Mouse (Mus musculus) ovary, postnatal 36 days (tissue): ENCODE data around the gene Fam198b.

ENCODE experiments used
- DNase-seq: peaks from one replicate; pipeline ENCODE4 v3.0.0; 2022; ENCODE audit warnings: low spot score, mixed read lengths

Fam198b gene

DNA sequence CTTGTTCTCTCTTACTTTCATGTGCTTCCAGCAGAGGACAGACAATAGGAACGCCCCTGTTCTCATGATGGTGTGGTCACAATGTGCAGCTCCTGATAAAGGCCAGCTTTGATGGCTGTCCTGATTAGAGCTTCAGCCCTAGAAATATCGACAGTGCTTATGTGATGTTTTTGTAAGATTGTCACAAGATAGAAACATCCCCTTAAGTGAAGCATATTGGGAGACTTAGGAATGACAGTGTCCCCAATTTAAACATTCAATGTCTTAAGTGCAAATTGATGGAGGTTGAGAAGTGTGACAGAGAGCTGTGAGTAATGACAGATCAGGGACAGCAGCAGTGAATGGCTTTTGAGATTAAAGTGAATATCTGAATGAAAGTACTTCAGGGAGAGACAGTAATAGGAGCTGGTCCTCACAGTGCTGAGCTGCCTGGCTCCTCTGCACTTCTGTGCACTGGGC lies 99.7 kb downstream of the Fam198b start:
- DNase-seq = no peak

- DNase-seq = no peak
Measured at GRCm38 (mm10) chr3:79984542-79984941, 100.2 kb downstream of the Fam198b start.

DNA sequence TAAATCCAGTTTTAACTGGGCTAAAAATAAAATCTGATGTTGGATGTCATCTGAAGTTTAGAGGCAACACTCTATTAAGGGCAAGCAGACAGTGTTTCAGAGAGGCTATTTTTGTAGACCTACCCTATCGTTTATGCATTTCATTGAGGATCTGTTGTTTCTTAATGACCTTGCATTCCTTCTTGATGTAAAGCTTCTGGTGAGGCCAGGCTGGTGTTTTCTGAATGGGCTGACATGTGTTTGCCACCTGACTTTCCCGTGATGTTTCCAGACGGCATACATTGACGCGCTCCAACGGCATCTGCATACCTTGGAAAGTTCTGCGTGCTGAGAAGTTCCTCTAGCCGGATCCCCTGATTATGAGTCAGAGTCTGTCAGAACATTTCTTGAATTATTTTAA lies 104.9 kb downstream of the Fam198b start:
- no peak for DNase-seq

DNA sequence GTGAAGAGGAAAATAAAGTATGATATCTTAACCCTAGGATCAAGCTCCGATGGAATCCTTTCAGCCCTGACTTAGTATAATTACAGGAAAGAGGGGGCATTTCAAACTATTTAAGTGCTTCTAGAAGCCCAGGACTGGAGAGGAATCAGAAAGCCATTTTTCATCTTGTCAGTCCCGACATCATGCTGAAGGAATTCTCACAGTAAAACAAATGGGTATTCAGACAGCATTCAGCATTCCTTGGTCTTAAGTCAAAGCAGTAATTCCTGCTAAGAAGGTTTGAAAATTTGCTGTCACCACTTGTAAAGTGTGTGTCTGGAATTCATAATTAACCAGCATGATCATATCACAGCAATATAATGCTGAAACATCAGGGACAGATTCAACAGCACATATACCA lies 105.6 kb downstream of the Fam198b start:
- no peak for DNase-seq

GRCm38 (mm10) chr3:79990480-79990879 lies 106.1 kb downstream of the Fam198b start:
- DNase-seq = no peak

DNA sequence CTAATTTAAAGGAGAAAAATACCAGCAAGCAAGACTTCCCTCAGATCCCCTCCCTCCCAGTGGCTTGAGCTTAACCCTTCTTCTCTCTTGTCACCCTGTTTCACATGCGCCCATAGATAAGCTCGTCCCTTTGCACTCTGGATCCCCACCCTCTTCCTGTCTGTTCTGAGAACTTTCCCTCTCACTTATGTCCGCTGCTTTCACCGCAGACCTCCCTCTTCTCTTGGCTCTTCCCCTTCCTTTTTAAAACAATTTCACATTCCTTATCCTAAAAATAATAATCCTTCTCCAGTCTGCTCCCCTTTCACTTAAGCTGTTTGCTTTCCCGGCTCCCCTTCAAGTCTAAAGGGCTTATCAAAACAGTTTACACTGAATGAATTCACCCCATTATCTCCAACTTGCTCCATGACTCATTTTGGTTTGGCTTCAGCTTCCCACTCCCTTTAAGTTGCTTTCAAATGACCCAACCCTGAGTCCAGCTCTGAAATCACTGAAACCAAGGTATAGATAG lies 109.8 kb downstream of the Fam198b start:
- DNase-seq = no peak

GRCm38 (mm10) chr3:79995726-79996125 lies 111.4 kb downstream of the Fam198b start:
- no peak for DNase-seq
